Mouse (Mus musculus) limb, embryonic 14.5 days (tissue): Measurements from ENCODE around the gene Adpgk. TPM values are rescaled to one million over a fixed set of nuclear protein-coding genes. Genes with fewer than 3 reads are reported as not detected.

ENCODE experiments used
- ATAC-seq: fragments of 200-750 bp; cut with Nextera tagmentation; 2 replicates; pipeline ENCODE4 v1.8.0; 2017; ENCODE audit warnings: low read depth, moderate number of reproducible peaks, moderate TSS enrichment; ENCODE audit not compliant: low FRiP score
- DNase-seq: peaks from one replicate; pipeline ENCODE4 v3.0.0-alpha.2; 2015; ENCODE audit warnings: low spot score
- H3K27ac ChIP-seq: fragments of 300-500 bp; sonication (generic); replicated peaks from 2 replicates; pipeline ENCODE4 v1.5.1; 2014; ENCODE audit warnings: low read depth, mild to moderate bottlenecking, low read length, moderate library complexity, mixed read lengths
- H3K27me3 ChIP-seq: fragments of 300-500 bp; sonication (generic); 2 replicates; pipeline ENCODE4 v1.6.1; 2014; ENCODE audit warnings: low read length, mixed read lengths; ENCODE audit not compliant: control insufficient read depth, insufficient read depth
- H3K36me3 ChIP-seq: fragments of 300-500 bp; sonication (generic); 2 replicates; pipeline ENCODE4 v1.6.1; 2014; ENCODE audit warnings: mild to moderate bottlenecking, low read length, moderate library complexity, mixed read lengths; ENCODE audit not compliant: control insufficient read depth, insufficient read depth
- H3K4me1 ChIP-seq: fragments of 300-500 bp; sonication (generic); 2 replicates; pipeline ENCODE4 v1.6.1; 2014; ENCODE audit warnings: antibody characterized with exemption, low read length, mixed read lengths; ENCODE audit not compliant: control insufficient read depth, insufficient read depth
- H3K4me2 ChIP-seq: fragments of 300-500 bp; sonication (generic); replicated peaks from 2 replicates; pipeline ENCODE4 v1.6.1; 2014; ENCODE audit warnings: low read depth, mild to moderate bottlenecking, low read length, moderate library complexity; ENCODE audit not compliant: severe bottlenecking
- H3K4me3 ChIP-seq: fragments of 300-500 bp; sonication (generic); replicated peaks from 2 replicates; pipeline ENCODE4 v1.5.1; 2014; ENCODE audit warnings: low read length
- H3K9ac ChIP-seq: fragments of 300-500 bp; sonication (generic); 2 replicates; pipeline ENCODE4 v1.6.1; 2014; ENCODE audit warnings: mild to moderate bottlenecking, low read depth, low read length, moderate library complexity; ENCODE audit not compliant: severe bottlenecking
- H3K9me3 ChIP-seq: fragments of 300-500 bp; sonication (generic); 2 replicates; pipeline ENCODE4 v1.6.1; 2016; ENCODE audit warnings: low read length; ENCODE audit not compliant: control insufficient read depth
- POLR2A ChIP-seq: fragments of 200-500 bp; IDR thresholded peaks from 2 replicates; pipeline ENCODE4 v1.8.0; 2012; ENCODE audit warnings: inconsistent platforms, mild to moderate bottlenecking, moderate library complexity, borderline replicate concordance; ENCODE audit not compliant: insufficient read depth, insufficient read length; ENCODE audit errors: extremely low read depth
- WGBS: fragments of 180-500 bp; shearing (Covaris S2); extraction: QIAGEN DNeasy Blood & Tissue Kit; methylation state at CpG from one replicate; pipeline ENCODE4 v1.1.7; 2014; 5-methylcytosine and 5-hydroxymethylcytosine counted together
- polyA plus RNA-seq, 2 experiments: library from polyadenylated mRNA; depleted of rRNA in 1 of 2; stranded (reverse) in 1 of 2; unstranded in 1 of 2; fragments of >200 nt; fragmentation: Nextera tagmentation in 1 of 2; extraction: Ambion mirVana in 1 of 2; gene quantifications; 2 replicates each; pipeline versions ENCODE4 v1.2.1 to v1.2.3; 2012 to 2014

The Adpgk gene
- polyA plus RNA-seq, 2 experiments = 46.2 to 51.2 TPM

- no peaks in the 10 kb centered on the region for H3K27me3 ChIP-seq
- no peaks in the 10 kb centered on the region for H3K36me3 ChIP-seq
- H3K4me3 ChIP-seq = no peak overlapping the region
- 37% methylated on average over 6 of the region's 6 CpGs for WGBS
- H3K27ac ChIP-seq = no peak overlapping the region
- TF ChIP-seq POLR2A = no peak
- H3K9me3 ChIP-seq = no peaks in the 10 kb centered on the region
- H3K4me1 ChIP-seq = 0 out of 2 replicates have a peak, but pooled peaks cover 4% of the 10 kb centered on the region
- no peak overlapping the region for H3K4me2 ChIP-seq
- ATAC-seq = no peak
- no peak for DNase-seq
- H3K9ac ChIP-seq = no peak overlapping the region
Measured at GRCm38 (mm10) chr9:59271711-59272110, 19.6 kb upstream of the Adpgk start.

- Histone ChIP-seq H3K4me3 (no peak overlapping the region), H3K9ac (no peak overlapping the region), H3K4me2 (no peak overlapping the region), H3K9me3 (no peaks in the 10 kb centered on the region), H3K4me1 (0 out of 2 replicates have a peak, but pooled peaks cover 4% of the 10 kb centered on the region), H3K36me3 (no peaks in the 10 kb centered on the region), H3K27me3 (no peaks in the 10 kb centered on the region), H3K27ac (no peak overlapping the region)
- no peak for DNase-seq
- TF ChIP-seq POLR2A = no peak
- no peak for ATAC-seq
Measured at GRCm38 (mm10) chr9:59273199-59273598, 18.2 kb upstream of the Adpgk start.

- Histone ChIP-seq H3K4me3 (no peak overlapping the region), H3K36me3 (no peaks in the 10 kb centered on the region), H3K9me3 (no peaks in the 10 kb centered on the region), H3K27me3 (no peaks in the 10 kb centered on the region), H3K27ac (no peak overlapping the region), H3K9ac (no peak overlapping the region), H3K4me1 (no peaks in the 10 kb centered on the region), H3K4me2 (no peak overlapping the region)
- WGBS = 87% methylated on average over 19 of the region's 19 CpGs
- ATAC-seq (no peak), DNase-seq (no peak)
- TF ChIP-seq POLR2A = no peak
Measured at GRCm38 (mm10) chr9:59274846-59275455, 16.4 kb upstream of the Adpgk start.

GRCm38 (mm10) chr9:59278199-59278598 lies 13.2 kb upstream of the Adpgk start:
- H3K27me3 ChIP-seq = no peaks in the 10 kb centered on the region
- no peak overlapping the region for H3K4me2 ChIP-seq
- WGBS = 86% methylated on average over 2 of the region's 2 CpGs
- DNase-seq (no peak), ATAC-seq (no peak)
- no peak overlapping the region for H3K4me3 ChIP-seq
- H3K9me3 ChIP-seq = no peaks in the 10 kb centered on the region
- H3K27ac ChIP-seq = no peak overlapping the region
- H3K4me1 ChIP-seq = 0 out of 2 replicates have a peak, but pooled peaks cover 5% of the 10 kb centered on the region
- no peak for TF ChIP-seq POLR2A
- no peaks in the 10 kb centered on the region for H3K36me3 ChIP-seq
- H3K9ac ChIP-seq = no peak overlapping the region

DNA sequence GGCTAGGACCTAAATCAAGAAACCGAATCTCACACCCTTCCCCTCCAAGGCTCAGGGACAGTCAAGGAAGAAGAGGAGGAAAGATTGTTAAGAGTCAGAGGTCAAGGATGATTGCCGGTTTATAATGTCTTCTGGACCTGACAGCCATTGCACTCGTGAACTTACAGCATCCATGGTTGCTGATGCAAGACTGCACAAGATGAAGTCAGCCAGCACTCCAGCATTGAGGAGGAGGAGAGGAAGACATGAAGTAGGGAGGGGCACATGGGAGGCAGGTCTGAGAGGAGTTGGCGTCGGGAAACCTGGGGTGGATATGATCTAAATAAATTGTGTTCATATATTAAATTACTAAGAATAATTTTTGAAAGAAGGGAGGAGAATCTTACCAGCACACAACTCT lies 12.7 kb upstream of the Adpgk start:
- Histone ChIP-seq H3K27ac (no peak overlapping the region), H3K9ac (no peak overlapping the region), H3K36me3 (no peaks in the 10 kb centered on the region), H3K4me3 (no peak overlapping the region), H3K9me3 (no peaks in the 10 kb centered on the region), H3K4me2 (no peak overlapping the region), H3K27me3 (no peaks in the 10 kb centered on the region), H3K4me1 (0 out of 2 replicates have a peak, but pooled peaks cover 5% of the 10 kb centered on the region)
- no peak for TF ChIP-seq POLR2A
- DNase-seq = no peak
- 74% methylated on average over 5 of the region's 5 CpGs for WGBS
- ATAC-seq = no peak
